Mouse (Mus musculus): ENCODE data around the gene Ccdc150.
A peak's percentile ranks its signal among the peaks of the same experiment; 100 is the strongest.

Ccdc150 gene

GRCm38 (mm10) chr1:54250158-54250866 is at the start of gene Ccdc150:
TSS of gene Ccdc150 (plus strand) at chr1:54250683.
- DNase-seq (ENCODE audit: low spot score in 2 of 2), result peak; percentile 90 to 96

DNA sequence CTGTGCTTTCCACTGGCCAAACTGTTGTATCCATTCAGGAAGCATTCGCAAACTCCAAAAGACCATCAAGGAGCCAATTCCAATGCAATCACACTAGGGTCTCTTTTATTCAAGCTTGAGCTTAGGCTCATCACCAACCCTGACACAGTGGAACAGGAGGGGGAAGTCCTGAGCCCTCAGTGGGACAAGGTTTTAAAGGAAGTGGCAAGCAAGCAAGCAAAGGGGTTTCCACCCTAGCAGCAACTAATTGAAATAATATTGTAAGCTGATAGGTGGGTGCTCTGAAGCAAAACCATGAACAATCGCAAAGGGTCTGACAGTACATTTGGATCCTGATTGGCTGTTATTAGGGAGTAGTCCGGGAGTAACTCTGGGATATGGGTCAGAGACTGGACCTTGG is 30.2 kb upstream of the Ccdc150 start:
- no peak for DNase-seq (ENCODE audit: low spot score in 2 of 2)

- no peak for DNase-seq (ENCODE audit: low spot score in 2 of 2)
Measured at GRCm38 (mm10) chr1:54242722-54243121, 7.8 kb upstream of the Ccdc150 start.

DNA sequence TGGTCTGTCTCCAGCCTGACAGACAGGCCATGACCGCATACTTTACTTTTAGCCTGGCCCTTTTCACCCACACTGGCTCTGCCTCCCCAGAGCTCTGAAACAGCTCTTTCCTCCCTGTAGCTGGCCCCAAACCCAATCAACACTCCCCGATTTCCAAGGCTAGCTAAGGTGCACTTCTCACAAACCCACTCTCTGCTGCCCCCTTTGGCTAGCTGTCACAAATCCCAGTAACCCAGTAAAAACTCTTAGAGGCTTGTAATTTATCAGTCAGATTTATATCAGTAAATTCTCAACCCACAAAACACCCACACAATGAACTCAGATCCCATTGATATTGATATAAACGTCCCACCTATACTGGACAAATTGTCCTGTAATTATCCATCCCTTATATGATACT is 25.1 kb downstream of the Ccdc150 start:
- no peak for DNase-seq (ENCODE audit: low spot score in 2 of 2)

DNA sequence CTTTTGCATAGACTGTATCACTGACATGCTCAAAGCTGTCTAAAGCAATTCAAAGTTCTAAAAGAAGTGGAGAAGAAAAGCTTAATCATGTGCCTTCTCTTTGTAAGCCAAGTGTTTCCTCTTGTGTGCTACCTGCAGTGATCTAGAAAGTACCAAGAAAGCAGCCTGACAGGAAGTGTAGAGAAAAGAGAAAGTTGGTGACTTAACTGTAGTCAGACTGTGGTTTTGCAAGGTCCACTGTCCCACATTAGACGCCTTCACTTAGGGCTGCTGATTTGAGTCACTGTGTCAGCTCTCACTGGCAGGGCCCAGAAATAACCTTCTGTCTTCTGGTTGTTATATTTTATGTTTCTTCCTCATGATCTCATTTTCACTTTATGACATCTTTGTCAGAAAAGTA is 29.1 kb downstream of the Ccdc150 start:
- DNase-seq (ENCODE audit: low spot score in 2 of 2), result no peak

DNA sequence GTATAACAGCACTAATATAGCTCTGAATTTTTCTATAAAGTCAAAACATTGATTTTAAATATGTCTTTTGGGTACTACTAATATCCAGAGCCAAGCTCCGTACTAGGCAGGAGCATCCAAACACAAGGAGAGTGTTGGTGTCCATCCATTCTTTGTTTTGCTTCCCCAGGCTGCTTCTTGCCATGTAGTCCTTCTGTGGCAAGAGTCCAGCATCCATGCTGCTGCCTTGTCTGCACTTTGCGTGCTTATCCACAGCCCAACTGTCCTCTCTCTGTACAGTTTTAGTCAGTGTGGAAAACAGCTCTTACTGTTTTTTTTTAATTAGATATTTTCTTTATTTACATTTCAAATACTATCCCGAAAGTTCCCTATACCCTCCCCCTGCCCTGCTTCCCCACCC is 30.2 kb downstream of the Ccdc150 start:
- DNase-seq (ENCODE audit: low spot score in 2 of 2), result no peak

DNA sequence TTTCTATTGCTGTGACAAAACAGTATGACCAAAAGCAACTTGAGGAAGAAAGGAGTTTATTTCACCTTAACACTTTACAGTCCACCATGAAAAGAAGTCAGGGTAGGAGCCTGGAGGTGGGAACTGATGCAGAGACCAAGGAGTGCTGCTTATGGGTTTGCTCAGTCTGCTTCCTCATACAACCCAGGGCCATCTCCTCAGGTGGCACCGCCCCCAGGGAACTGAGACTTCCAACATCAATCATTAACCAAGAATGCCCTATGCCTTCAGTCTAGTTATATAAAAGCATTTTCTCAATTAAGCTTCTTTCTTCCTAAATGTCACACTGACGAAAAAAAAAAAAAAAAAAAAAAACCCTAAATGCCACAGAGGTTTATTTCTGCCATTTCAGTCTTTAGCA is 55.9 kb downstream of the Ccdc150 start:
- DNase-seq (ENCODE audit: low spot score in 2 of 2), result no peak

DNA sequence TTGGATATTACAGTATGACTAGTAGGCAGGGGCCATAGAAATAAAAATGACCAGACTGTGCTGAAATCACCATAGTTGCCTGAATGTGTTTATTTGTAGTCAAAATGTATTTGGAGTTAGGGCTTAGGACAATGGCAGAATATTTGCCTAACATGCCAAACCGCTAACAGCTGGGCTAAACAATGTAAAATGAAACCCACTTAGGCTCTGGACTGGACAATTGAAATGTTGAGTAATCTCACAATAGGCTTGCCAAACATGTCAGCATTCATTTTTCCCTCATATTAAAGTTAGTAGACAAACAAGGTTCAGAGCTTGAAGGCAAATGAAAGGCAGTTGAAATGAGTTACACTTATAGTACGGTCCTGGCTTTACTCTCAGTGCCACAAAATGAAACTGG is 76.2 kb downstream of the Ccdc150 start:
- no peak for DNase-seq (ENCODE audit: low spot score in 2 of 2)

DNA sequence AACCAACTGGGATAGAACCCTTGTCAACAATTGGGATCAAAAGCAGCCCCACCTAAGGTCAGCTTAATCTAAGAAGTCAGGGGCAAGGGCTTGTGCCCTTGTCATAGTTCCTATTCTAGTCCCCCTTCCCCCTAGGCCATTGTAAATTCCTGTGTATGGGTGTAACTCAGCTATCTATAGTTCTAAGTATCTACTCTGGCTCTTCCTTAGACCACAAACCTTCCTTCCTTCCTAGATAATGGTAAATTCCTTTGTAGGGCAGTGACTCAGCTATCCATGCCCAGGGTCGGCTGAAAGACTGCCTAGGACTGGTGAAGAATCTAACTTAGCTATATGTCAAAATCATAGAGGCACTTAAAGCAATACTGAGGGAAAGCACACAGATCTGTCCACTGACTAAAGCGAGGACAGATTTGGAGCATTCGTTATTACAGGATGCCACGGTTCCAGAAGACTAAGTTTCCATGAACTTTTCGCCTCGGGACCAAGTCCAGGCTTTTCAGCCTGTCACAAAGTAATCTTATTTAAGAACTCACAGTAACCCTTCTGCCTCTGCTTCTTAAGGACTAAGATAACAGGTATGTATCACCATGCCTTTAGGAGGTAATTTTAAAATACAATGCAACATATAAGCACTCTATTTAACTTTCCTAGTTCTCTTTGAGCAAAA is 77.5 kb downstream of the Ccdc150 start:
- no peak for DNase-seq (ENCODE audit: low spot score in 2 of 2)

DNA sequence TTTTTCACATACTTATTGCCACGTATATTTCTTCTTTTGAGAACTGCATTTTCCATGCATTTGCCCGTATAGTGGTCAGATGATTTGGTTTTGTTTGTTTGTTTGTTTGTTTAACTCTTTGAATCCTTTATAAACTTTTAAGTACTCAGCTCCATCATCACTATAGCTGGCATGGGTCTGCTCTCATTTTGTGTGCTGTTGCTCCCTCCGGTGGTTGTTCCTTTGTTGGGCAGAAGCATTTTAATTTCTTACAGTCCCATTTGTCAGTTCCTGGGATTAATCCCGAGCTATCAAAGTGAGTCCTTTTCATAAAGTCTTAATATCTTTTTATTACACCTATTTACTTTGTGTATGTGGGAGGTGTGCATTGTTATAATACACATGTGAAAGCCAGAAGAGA is 82.5 kb downstream of the Ccdc150 start:
- peak in 1 of 2 experiments; percentile 13 for DNase-seq (ENCODE audit: low spot score in 2 of 2)

GRCm38 (mm10) chr1:54354786-54355185 is 104.3 kb downstream of the Ccdc150 start:
- no peak for DNase-seq (ENCODE audit: low spot score in 2 of 2)

- no peak for DNase-seq (ENCODE audit: low spot score in 2 of 2)
Measured at GRCm38 (mm10) chr1:54355485-54355884, 105.0 kb downstream of the Ccdc150 start.

DNA sequence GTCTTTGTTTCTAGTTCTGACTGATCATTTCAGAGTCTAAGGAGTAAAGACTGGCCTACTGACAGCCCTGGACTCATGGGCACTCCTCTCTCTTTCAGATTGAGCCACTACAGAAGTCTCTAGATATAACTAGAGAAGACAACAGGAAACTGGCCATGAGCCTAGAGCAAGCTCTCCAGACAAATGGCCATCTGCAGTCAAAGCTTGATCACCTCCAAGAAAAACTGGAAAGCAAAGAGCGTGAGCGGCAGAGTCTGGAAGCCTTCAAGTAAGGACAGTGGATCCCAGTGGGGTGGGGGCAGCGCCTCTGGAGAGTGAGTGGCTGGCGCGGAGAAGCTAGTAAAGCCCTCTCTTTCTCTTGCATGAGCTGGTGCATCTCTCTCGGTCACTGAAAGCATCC is 106.1 kb downstream of the Ccdc150 start:
- DNase-seq (ENCODE audit: low spot score in 2 of 2), result no peak

DNA sequence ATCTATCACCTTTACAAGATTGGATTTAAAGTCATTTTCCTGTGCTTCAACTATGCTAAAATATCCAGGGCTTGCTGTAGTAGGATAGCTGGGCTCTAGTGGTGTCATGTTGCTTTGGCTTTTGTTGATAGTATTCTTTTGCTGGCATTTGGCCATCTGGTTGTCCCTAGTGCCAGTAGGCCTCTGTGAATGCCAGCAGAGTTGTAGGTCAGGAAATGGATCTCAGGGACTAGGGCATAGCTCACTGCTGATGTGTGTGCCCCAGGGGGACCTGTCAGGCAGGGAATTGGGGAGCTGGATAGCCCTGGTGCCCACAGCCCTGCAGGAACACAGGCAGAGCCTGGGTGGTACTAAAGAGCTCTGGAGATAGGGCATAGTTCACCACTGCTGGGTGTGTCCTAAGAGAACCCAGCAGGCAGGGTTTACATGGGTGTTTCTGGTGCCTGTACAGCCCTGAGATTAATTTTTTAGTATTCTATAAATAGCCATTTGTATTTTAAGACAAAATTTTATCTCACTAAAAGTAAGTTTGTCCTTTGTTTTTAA is 127.1 kb downstream of the Ccdc150 start:
- no peak for DNase-seq (ENCODE audit: low spot score in 2 of 2)

DNA sequence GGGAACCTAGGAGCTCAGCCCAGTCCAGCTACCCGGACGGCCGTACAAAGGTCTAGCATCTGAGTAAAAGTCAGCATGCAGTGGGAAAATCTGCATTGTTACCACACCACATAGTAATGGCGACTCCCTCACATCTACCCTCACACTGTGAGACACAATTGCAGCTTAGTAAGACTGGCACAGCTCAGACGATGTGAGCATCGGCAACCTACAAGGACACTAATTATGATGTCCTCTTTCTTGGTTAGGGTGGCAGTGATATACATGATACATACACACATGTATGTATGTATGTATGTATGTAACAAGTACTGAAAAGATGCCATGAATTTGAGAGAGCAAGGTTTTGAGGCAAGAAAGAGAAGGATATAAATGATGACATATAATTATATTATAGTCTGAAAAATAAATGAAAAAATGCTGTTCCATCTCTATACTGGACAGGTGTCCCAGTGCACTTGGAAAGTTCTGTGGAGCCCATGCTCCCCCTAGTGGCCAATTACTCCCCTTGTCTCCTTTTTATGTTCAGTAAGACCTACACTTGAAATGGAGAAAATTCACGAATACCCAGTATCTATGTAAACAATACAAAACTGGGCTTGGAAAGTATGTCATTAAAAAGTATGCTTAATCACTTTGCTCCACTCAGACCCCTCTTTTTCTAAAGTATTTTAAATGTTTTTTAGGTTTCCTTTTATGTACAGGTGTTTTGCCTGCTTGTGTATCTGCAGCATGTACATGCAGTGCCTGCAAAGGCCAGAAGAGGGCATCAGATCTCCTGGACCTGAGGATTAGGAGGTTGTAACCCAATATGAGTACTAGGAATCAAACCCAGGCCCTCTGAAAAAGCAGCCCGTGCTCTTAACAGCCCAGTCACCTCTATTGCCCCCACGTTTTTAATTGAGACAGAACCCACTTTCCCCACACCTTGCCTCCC is 130.8 kb downstream of the Ccdc150 start:
- peak in 1 of 2 experiments; percentile 59 for DNase-seq (ENCODE audit: low spot score in 2 of 2)

DNA sequence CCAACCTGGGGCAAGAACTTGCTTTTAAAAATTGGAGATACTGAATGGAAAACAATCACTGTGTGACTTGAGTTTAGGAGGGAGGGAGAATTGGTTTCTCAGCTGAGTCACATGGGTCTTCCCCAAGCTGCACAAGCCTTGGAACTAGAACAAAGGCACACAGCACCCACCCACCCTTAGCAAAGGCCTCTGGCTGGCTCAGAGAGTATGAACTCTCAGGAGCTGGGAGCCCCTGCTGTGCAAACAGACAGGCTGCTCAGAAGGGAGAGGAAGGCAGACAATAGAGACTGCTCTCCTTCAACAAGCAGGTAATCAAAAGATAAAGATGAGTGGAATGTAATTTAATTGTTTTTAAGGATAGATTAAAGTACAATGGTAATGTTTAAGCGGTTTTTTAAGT is 133.7 kb downstream of the Ccdc150 start:
- no peak for DNase-seq (ENCODE audit: low spot score in 2 of 2)

- no peak for DNase-seq (ENCODE audit: low spot score in 2 of 2)
Measured at GRCm38 (mm10) chr1:54402736-54403135, 152.3 kb downstream of the Ccdc150 start.

Data from cerebellum, postnatal 4 days (tissue).